Comparison of ENCODE assay signal across 23 mouse cellular contexts in genomic region chr2:84772454-84772853, GRCm38 (mm10). TPM values are rescaled to one million over a fixed set of nuclear protein-coding genes. Genes with fewer than 3 reads are reported as not detected.
A peak's percentile ranks its signal among the peaks of the same experiment; 100 is the strongest.
DNase-seq lines count a peak whose midpoint lies in the region; ATAC-seq and TF ChIP-seq lines count a peak whose summit lies in the region.
"Had no signal": no experiment of that assay in that cellular context is flagged by ENCODE, and none has a peak within 500 bp of the region (broad histone marks: within the 10 kb centered on the region; RNA-seq: fewer than 3 reads in every experiment).

No protein-coding gene starts in this region.

- H3K27ac ChIP-seq in gastrocnemius, adult 2 months: peak overlapping the region; percentile 89
- H3K27ac ChIP-seq: embryonic facial prominence, embryonic 12.5 days; forebrain, embryonic 12.5 days had no signal

- DNase-seq in gastrocnemius, adult 2 months: no peak
- no peak for DNase-seq in gastrocnemius, adult 8-10 months (ENCODE audit: low spot score in 2 of 2)
- peak; percentile 29 for DNase-seq in 3134 (ENCODE audit: extremely low read depth, insufficient read length, low spot score)
- peak; percentile 16 for DNase-seq in MN1 (ENCODE audit: low spot score)
- no peak for DNase-seq in Patski (ENCODE audit: low read depth, low spot score)
- DNase-seq in adrenal gland, adult 18-20 months (ENCODE audit: low spot score in 2 of 2): no peak
- DNase-seq in cerebellum, postnatal 4 days (ENCODE audit: low spot score in 2 of 2): no peak
- no peak for DNase-seq in kidney, adult 8-10 months
- DNase-seq: adrenal gland, adult 8-10 months; adrenal gland, postnatal 14 days; adrenal gland, postnatal 36 days; B cell, adult 2 months; cerebellum, adult 18-20 months; cerebellum, adult 8-10 months; cerebellum, adult 9-11 months; cerebellum, postnatal 36 days had no signal

- CTCF ChIA-PET in Patski (lab: Charles Lee): interaction anchor here (1.2 to 1.7 kb wide), 2 partner anchors 31 kb away, joined by 3 read pairs; no protein-coding TSS in a partner anchor

- peaks cover 4% of the 10 kb centered on the region for H3K27me3 ChIP-seq in Patski
- H3K27me3 ChIP-seq: embryonic facial prominence, embryonic 12.5 days; forebrain, embryonic 12.5 days had no signal

- in situ Hi-C loops in Patski (cut with MboI; ENCODE audit: low pct_unique_long_range_greater_than_20kb): no loop called here

- ATAC-seq in Patski: peak; percentile 54
- ATAC-seq: CD4-positive, CD25-positive, alpha-beta regulatory T cell, adult 4 months; forebrain, embryonic 14.5 days; forebrain, embryonic 16.5 days had no signal

- H3K4me3 ChIP-seq in gastrocnemius, adult 2 months: peak overlapping the region; percentile 69
- H3K4me3 ChIP-seq: embryonic facial prominence, embryonic 12.5 days; forebrain, embryonic 12.5 days had no signal

- intact Hi-C loops in gastrocnemius, adult 2 months (cut with DNase I): no loop called here

- POLR2A ChIA-PET in Patski (lab: Charles Lee): no interaction called here

- TF ChIP-seq CTCF in gastrocnemius, adult 2 months (IDR thresholded peaks at IDR 0.05): no peak
- TF ChIP-seq CTCF in Patski (IDR thresholded peaks at IDR 0.05): no peak

RNA-seq across cellular contexts. Expression of gene Serping1, which starts 2.8 kb away (rescaled TPM):
- total RNA-seq in gastrocnemius, adult 2 months (2021): 10 to 100 TPM; 52.3 to 82.6 TPM
- 10 to 100 TPM; 22.0 to 55.1 (median 36.1) TPM for total RNA-seq in gastrocnemius, adult 8-10 months (2022)
- polyA plus RNA-seq in Patski (2021): 0.14 TPM
- total RNA-seq in adrenal gland, adult 18-20 months (2021): 100 to 1,000 TPM in 1 of 2 experiments, 10 to 100 TPM in 1; 78.6 to 115 TPM
- total RNA-seq: CH12.LX, G1E had no signal
- polyA plus RNA-seq: CD4-positive, CD25-positive, alpha-beta regulatory T cell, adult 4 months; G1E had no signal

RNA-seq across cellular contexts. Expression of gene Ube2l6, which starts 26.2 kb away (rescaled TPM):
- total RNA-seq in gastrocnemius, adult 2 months (2021): 1 to 10 TPM; 2.0 to 3.8 TPM
- 1 to 10 TPM; 1.5 to 3.5 (median 2.3) TPM for total RNA-seq in gastrocnemius, adult 8-10 months (2022)
- 4.7 TPM for polyA plus RNA-seq in Patski (2021)
- total RNA-seq in adrenal gland, adult 18-20 months (2021): 10 to 100 TPM; 17.6 to 26.4 TPM

RNA-seq across cellular contexts. Expression of gene Gm19426, which starts 29.0 kb away (rescaled TPM):
- total RNA-seq in gastrocnemius, adult 2 months (2021): not detected
- under 1 TPM in 1 of 4 experiments, not detected in 3; 0.60 TPM for total RNA-seq in gastrocnemius, adult 8-10 months (2022)
- polyA plus RNA-seq in Patski (2021): 3.1 TPM
- 1 to 10 TPM; 1.5 to 1.8 TPM for total RNA-seq in adrenal gland, adult 18-20 months (2021)
- total RNA-seq: CH12.LX, G1E had no signal
- polyA plus RNA-seq: CD4-positive, CD25-positive, alpha-beta regulatory T cell, adult 4 months; G1E had no signal

RNA-seq across cellular contexts. Expression of gene Ypel4, which starts 38.6 kb away (rescaled TPM):
- total RNA-seq in gastrocnemius, adult 2 months (2021): under 1 TPM; 0.33 to 0.86 TPM
- under 1 TPM in 3 of 4 experiments, not detected in 1; 0.34 to 0.54 (median 0.54) TPM for total RNA-seq in gastrocnemius, adult 8-10 months (2022)
- polyA plus RNA-seq in Patski (2021): 11.6 TPM
- total RNA-seq in adrenal gland, adult 18-20 months (2021): 1 to 10 TPM; 4.8 to 5.1 TPM

RNA-seq across cellular contexts. Expression of gene Clp1, which starts 45.3 kb away (rescaled TPM):
- 1 to 10 TPM; 4.2 to 5.2 TPM for total RNA-seq in gastrocnemius, adult 2 months (2021)
- total RNA-seq in gastrocnemius, adult 8-10 months (2022): 1 to 10 TPM; 3.7 to 4.3 (median 4.1) TPM
- polyA plus RNA-seq in Patski (2021): 11.9 TPM
- total RNA-seq in adrenal gland, adult 18-20 months (2021): 10 to 100 TPM; 13.4 to 15.3 TPM

Comparison
In these comparisons a context has a peak if more than half of its experiments do, and no peak if none do; other contexts are left out.
1. DNase-seq: peak in 3134 (single experiment) and MN1 (single experiment); none in gastrocnemius, adult 2 months (single experiment), gastrocnemius, adult 8-10 months (0 of 2), Patski (single experiment), adrenal gland, adult 18-20 months (0 of 2), cerebellum, postnatal 4 days (0 of 2) and kidney, adult 8-10 months (0 of 2).